Mouse (Mus musculus) induced T-regulatory cell, adult 2 months (primary cell): ENCODE results near the gene Olfr318.
"Not testable (repeated sequence)": the region's sequence is repeated elsewhere in the genome, so short reads cannot be mapped to it uniquely, and the experiment has no call there.

ENCODE experiments used
- DNase-seq: peaks from one replicate; pipeline ENCODE4 v3.0.0-alpha.2; 2012; ENCODE audit warnings: low read depth

Olfr318 gene

GRCm38 (mm10) chr11:58723914-58724313 is at the start of gene Olfr318:
Gene Olfr318 (minus strand): TSS chr11:58724014.
- DNase-seq: no peak

GRCm38 (mm10) chr11:58772888-58773287 is 49.1 kb upstream of the Olfr318 start, which contains the start of gene Olfr315:
Gene Olfr315 (plus strand): TSS chr11:58773188.
- DNase-seq: no peak

- DNase-seq: no peak
Observed at GRCm38 (mm10) chr11:58752434-58752833, 28.6 kb upstream of the Olfr318 start, which contains the start of gene Olfr316. Gene Olfr316 (plus strand): TSS chr11:58752734.

GRCm38 (mm10) chr11:58751096-58751495 is 27.3 kb upstream of the Olfr318 start:
- not testable (repeated sequence) for DNase-seq

- no peak for DNase-seq
Observed at GRCm38 (mm10) chr11:58738792-58739262, 15.0 kb upstream of the Olfr318 start, which contains the start of gene Olfr317. Gene Olfr317 (minus strand): TSS chr11:58739212.

GRCm38 (mm10) chr11:58733372-58733771 is 9.6 kb upstream of the Olfr318 start:
- DNase-seq: no peak

GRCm38 (mm10) chr11:58727896-58728650 is 4.3 kb upstream of the Olfr318 start:
- not testable (repeated sequence) for DNase-seq

GRCm38 (mm10) chr11:58719701-58720100 is 4.1 kb downstream of the Olfr318 start:
- DNase-seq: no peak

- DNase-seq: not testable (repeated sequence)
Observed at GRCm38 (mm10) chr11:58717723-58718122, 6.1 kb downstream of the Olfr318 start.

- DNase-seq: no peak
Observed at GRCm38 (mm10) chr11:58709086-58709485, 14.7 kb downstream of the Olfr318 start.

- DNase-seq: no peak
Observed at GRCm38 (mm10) chr11:58698862-58699261, 25.0 kb downstream of the Olfr318 start, which contains the start of gene Olfr319. Gene Olfr319 (plus strand): TSS chr11:58699162.

- DNase-seq: no peak
Observed at GRCm38 (mm10) chr11:58680799-58681198, 43.0 kb downstream of the Olfr318 start, which contains the start of gene Olfr320. Gene Olfr320 (plus strand): TSS chr11:58681099.

- DNase-seq: peak; percentile 1
Observed at GRCm38 (mm10) chr11:58671825-58672224, 52.0 kb downstream of the Olfr318 start.

- no peak for DNase-seq
Observed at GRCm38 (mm10) chr11:58669252-58669651, 54.6 kb downstream of the Olfr318 start.
